Comparison of ENCODE assay signal across 18 mouse cellular contexts in genomic region chr5:35768997-35769396, GRCm38 (mm10). TPM values are rescaled to one million over a fixed set of nuclear protein-coding genes. Genes with fewer than 3 reads are reported as not detected.
"Had no signal": no experiment of that assay in that cellular context is flagged by ENCODE, and none has a peak within 500 bp of the region (broad histone marks: within the 10 kb centered on the region; RNA-seq: fewer than 3 reads in every experiment).

No protein-coding gene starts in this region.

- H3K4me1 ChIP-seq: stomach, embryonic 15.5 days had no signal

- H3K27me3 ChIP-seq: midbrain, embryonic 15.5 days; neural tube, embryonic 12.5 days; stomach, embryonic 15.5 days had no signal

- DNase-seq: lung, adult 18-20 months; lung, embryonic 14.5 days; lung, postnatal 10 days; lung, postnatal 36 days; right cerebral cortex, postnatal 14 days; thymus, adult 2 months; thymus, postnatal 25 days; thymus, postnatal 4 days had no signal

- H3K4me3 ChIP-seq: megakaryocyte, embryonic 14.5 days; midbrain, embryonic 13.5 days; midbrain, embryonic 15.5 days; neural tube, embryonic 12.5 days; stomach, embryonic 15.5 days had no signal

- H3K9ac ChIP-seq: lung, embryonic 14.5 days; midbrain, embryonic 13.5 days; midbrain, embryonic 15.5 days; neural tube, embryonic 12.5 days; stomach, embryonic 15.5 days had no signal

- H3K9me3 ChIP-seq: megakaryocyte, embryonic 14.5 days; midbrain, embryonic 13.5 days; midbrain, embryonic 15.5 days; neural tube, embryonic 12.5 days; stomach, embryonic 15.5 days had no signal

- H3K27ac ChIP-seq: macrophage; midbrain, embryonic 13.5 days; midbrain, embryonic 15.5 days; neural tube, embryonic 12.5 days; stomach, embryonic 15.5 days; stomach, postnatal 0 days had no signal

- H3K36me3 ChIP-seq: midbrain, embryonic 13.5 days; midbrain, embryonic 15.5 days; neural tube, embryonic 12.5 days; stomach, embryonic 15.5 days had no signal

RNA-seq across cellular contexts. Expression of gene Ablim2, which starts 11.3 kb away (rescaled TPM):
- total RNA-seq: megakaryocyte progenitor cell, adult 5-6 weeks; monocyte, adult 5-6 weeks; neutrophil, adult 5-6 weeks had no signal
